Mouse (Mus musculus) ES-E14 (cell line): Measurements from ENCODE around the gene Ing3.

ENCODE experiments used
- CHD2 ChIP-seq: IDR thresholded peaks from 2 replicates; pipeline ENCODE4 v1.6.1; 2014; ENCODE audit warnings: mild to moderate bottlenecking, low read depth, low read length, inconsistent platforms
- MAFK ChIP-seq: IDR thresholded peaks from 2 replicates; pipeline ENCODE4 v1.6.1; 2014; ENCODE audit warnings: mild to moderate bottlenecking, low read depth, low read length, inconsistent platforms; ENCODE audit not compliant: insufficient read depth
- ZC3H11A ChIP-seq: IDR thresholded peaks from 2 replicates; pipeline ENCODE4 v1.6.1; 2012; ENCODE audit warnings: low read depth, mild to moderate bottlenecking, inconsistent platforms, low read length, borderline replicate concordance
- ZNF384 ChIP-seq: IDR thresholded peaks from 2 replicates; pipeline ENCODE4 v1.6.1; 2012; ENCODE audit warnings: low read depth, low read length, inconsistent platforms

GRCm38 (mm10) chr6:22000086-22000485 lies 50.7 kb downstream of the Ing3 start:
- TF ChIP-seq MAFK (no peak), ZNF384 (no peak), ZC3H11A (no peak), CHD2 (no peak)
